Mouse (Mus musculus): ENCODE results near the gene Arl6ip1. TPM values are rescaled to one million over a fixed set of nuclear protein-coding genes. Genes with fewer than 3 reads are reported as not detected.
A peak's percentile ranks its signal among the peaks of the same experiment; 100 is the strongest.
"Not testable (repeated sequence)": the region's sequence is repeated elsewhere in the genome, so short reads cannot be mapped to it uniquely, and the experiment has no call there.

Arl6ip1 gene
- total RNA-seq (2021), result 10 to 100 TPM; 31.4 to 35.8 TPM
- long read RNA-seq, experiment 1, transcript Arl6ip1-201 (6 exons, 2,171 nt), result major isoform, 62 of 62 reads
- long read RNA-seq, experiment 1, partial matches to known transcripts, result 0 of 62 reads
- long read RNA-seq, experiment 1, other reads (novel, unspliced or antisense), result 0 of 62 reads
- long read RNA-seq, experiment 2, transcript Arl6ip1-201 (6 exons, 2,171 nt), result major isoform, 55 of 58 reads
- long read RNA-seq, experiment 2, partial matches to known transcripts, result 1 of 58 reads
- long read RNA-seq, experiment 2, other reads (novel, unspliced or antisense), result 2 of 58 reads

DNA sequence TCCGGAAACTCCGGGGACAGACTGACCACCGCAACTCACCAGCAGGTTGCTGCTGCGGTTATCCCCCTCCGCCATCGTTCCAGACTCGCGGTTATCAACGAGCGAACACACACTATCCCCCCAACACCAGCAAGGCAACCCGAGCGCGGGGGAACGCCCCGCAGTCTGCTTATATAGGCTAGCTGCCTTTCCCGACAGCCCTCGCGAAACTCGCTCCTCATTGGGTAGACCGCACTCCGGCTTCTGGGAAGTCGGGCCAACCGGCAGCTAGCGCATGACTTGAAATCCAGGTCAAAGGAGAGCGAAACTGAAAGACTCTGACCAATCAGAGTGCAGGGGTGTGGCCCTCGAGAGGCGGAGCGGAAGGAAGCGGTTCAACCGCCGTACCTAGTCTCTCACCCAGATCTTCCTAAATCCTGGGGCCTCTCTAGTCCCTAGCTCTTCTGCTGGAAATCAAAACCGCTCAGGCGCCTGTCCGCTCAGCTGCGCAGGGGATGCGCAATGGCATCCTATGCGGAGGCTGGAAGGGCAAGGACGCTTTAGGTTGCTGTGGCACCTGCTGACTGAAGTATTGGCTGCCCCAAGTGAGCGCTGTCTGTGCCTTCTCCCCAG is at the start of gene Arl6ip1:
Arl6ip1 (minus strand) TSS at position 233 of the 612 bp plus-strand sequence.
- DNase-seq, result peak; percentile 90

GRCm38 (mm10) chr7:118175821-118176355 is 46.4 kb upstream of the Arl6ip1 start:
- no peak for DNase-seq

GRCm38 (mm10) chr7:118170125-118170524 is 40.7 kb upstream of the Arl6ip1 start:
- not testable (repeated sequence) for DNase-seq

DNA sequence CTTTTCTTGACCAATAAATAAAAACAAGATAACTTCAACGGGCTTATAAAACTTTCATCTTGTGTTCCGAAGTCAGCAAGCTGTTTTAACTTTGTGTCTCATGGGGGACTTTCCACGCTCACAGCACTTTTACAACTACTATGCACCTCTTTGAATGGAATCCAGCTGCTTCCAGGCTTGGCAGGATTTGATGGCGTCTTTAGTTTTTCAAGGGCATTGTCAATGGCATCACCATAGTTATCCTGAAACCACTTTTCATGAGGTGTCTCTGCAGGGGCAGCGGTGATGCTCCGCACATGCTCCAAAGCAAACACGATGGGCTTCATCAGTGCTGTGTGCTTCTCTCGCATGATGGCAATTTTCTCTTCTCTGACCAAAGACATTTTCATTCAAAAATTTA is 33.5 kb upstream of the Arl6ip1 start:
- no peak for DNase-seq

DNA sequence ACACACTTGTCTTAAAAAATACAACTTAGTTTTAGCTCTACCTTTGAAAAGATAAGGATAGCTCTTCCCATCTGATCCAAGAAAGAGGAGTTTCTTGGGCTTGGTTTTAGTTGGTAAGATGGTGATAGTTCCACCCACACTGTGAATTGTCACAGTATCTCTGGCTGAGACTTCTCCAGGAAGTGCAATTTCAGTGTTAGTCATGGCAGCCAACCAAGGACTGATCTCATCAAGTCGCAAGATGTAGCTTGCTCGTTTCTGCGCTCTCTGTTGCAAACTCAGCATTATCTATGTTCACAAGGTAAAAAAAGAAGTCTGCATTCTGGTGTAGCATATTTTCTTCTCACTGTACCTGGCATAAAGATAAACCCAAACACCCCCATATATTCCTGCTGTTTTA is 30.7 kb upstream of the Arl6ip1 start:
- no peak for DNase-seq

- no peak for DNase-seq
These were observed 27.0 kb upstream of the Arl6ip1 start for GRCm38 (mm10) chr7:118156461-118156860.

GRCm38 (mm10) chr7:118154150-118154549 is 24.7 kb upstream of the Arl6ip1 start:
- DNase-seq, result no peak

GRCm38 (mm10) chr7:118143602-118144001 is 14.1 kb upstream of the Arl6ip1 start:
- DNase-seq, result no peak

DNA sequence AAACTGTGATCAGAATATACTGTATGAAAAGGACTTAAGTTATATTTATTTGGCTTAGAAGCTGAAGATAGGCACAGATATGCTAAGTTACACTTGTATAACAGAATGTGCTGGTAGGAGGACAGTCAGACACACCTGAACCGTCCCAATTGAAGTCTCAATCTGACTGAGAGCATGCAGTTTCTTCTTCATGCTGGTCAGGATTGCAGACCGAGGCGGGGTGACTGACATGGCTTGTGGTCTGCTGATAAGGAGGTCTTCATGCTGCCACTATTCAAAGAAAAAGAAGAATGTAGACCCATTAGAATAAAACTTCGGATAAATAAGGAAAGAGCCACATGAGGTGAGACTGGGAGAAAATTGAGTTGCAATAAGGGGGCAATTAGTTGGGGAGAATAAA is 13.7 kb upstream of the Arl6ip1 start:
- DNase-seq, result no peak

- DNase-seq, result no peak
These were observed 11.8 kb upstream of the Arl6ip1 start for GRCm38 (mm10) chr7:118141271-118141670.

DNA sequence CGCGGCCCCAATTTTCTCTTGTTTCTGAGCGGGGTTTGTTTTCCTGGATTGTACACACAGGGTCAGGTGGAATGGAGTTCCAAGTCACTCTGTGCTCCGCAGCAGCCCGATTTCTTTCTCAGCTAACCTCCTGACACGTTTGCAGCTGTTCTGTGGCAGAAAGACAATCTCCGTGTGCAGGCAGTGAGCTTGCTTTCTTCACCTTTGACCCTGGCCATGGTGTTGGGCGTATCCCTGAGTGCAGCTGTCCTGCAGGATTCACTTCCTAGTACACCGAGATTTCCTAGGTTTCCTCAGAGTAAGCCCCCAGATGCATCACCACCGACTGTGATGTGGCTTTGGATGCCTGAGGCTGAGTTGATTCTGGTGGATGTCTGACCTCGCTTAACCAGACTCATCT is 5.7 kb upstream of the Arl6ip1 start:
- no peak for DNase-seq

GRCm38 (mm10) chr7:118128925-118129429 is 485 bp downstream of the Arl6ip1 start:
- DNase-seq, result no peak

DNA sequence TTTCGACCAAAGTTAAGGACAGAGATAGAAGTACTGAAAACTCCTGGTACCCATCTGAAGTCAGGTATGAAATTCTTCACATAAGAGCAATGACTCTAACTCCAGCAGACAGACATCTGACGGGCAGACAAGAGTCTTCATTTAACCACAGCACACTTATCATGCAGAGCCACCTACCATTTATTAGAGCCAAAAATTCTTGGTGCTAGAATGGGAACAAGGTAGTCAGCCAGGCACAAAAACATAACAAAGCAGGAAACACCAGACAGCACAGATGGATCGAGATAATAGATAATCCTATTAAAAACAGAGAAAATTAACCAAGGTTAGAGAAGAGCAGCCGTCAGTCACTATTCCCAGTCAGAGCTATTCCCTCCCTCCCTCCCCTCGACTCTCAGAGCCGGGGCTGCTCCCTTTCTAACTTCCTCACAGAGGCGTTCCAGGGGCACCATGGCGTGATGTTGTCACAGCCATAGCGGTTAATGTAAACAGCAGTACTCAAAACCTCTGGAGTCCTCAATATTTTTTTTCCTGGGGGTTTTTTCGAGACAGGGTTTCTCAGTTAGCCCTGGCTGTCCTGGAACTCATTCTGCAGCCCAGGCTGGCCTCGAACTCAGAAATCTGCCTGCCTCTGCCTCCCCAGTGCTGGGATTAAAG is 3.1 kb downstream of the Arl6ip1 start:
- no peak for DNase-seq

- no peak for DNase-seq
These were observed 3.7 kb downstream of the Arl6ip1 start for GRCm38 (mm10) chr7:118125736-118126135.

- no peak for DNase-seq
These were observed 5.7 kb downstream of the Arl6ip1 start for GRCm38 (mm10) chr7:118123512-118124411.

DNA sequence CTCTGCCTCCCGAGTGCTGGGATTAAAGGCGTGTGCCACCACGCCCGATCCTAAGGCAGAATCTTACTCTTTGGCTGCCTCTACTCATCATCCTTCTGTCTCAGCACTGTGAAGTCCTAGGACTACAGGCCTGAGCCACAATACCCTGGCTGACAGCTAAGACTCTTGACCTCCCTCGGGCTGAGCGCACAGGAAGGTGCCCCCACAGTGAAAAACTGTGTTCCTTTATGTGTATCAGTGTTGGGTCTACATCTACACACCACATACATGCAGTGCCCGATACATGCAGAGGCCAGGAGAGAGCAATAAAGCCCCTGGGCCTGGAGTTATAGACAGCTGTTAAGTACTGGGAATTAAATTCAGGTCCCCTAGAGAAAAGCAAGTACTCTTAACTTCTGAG is 7.2 kb downstream of the Arl6ip1 start:
- DNase-seq, result no peak

GRCm38 (mm10) chr7:118120654-118121053 is 8.8 kb downstream of the Arl6ip1 start:
- DNase-seq, result no peak

- no peak for DNase-seq
These were observed 9.5 kb downstream of the Arl6ip1 start for GRCm38 (mm10) chr7:118119946-118120345.

GRCm38 (mm10) chr7:118119142-118119541 is 10.3 kb downstream of the Arl6ip1 start:
- DNase-seq, result no peak

DNA sequence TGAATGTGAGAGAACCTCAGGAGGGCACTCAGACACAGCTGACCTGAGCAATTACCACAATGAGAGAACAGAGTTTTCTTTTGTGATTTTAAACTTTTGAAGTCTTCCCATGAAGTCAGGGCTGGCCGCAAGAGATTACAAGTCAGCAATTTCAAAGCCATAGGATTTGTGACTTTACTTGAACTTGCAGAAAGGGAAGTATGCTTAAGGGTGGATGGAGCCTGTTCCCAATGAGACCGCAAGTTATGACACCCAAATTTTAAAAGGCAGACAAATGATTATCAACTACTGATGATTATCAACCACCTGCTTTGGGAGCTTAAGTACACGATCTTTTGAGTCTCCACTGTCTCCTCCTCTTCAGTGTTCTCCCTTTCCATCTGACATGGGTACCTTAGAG is 11.0 kb downstream of the Arl6ip1 start:
- no peak for DNase-seq

- no peak for DNase-seq
These were observed 11.8 kb downstream of the Arl6ip1 start for GRCm38 (mm10) chr7:118117539-118118210.
